Mouse (Mus musculus) forebrain, embryonic 16.5 days (tissue): ENCODE measurements around the gene Set. TPM values are rescaled to one million over a fixed set of nuclear protein-coding genes. Genes with fewer than 3 reads are reported as not detected.

Source experiments
- ATAC-seq: fragments of 200-750 bp; cut with Nextera tagmentation; 2 replicates; pipeline ENCODE4 v1.8.0; 2017; ENCODE audit warnings: mild to moderate bottlenecking, moderate library complexity
- H3K27ac ChIP-seq: fragments of 300-500 bp; sonication (generic); 2 replicates; pipeline ENCODE4 v1.5.1; 2014; ENCODE audit warnings: low read length, control low read depth
- H3K27me3 ChIP-seq: fragments of 300-500 bp; sonication (generic); replicated peaks from 2 replicates; pipeline ENCODE4 v1.6.1; 2014; ENCODE audit warnings: low read length; ENCODE audit not compliant: control insufficient read depth, insufficient read depth
- H3K36me3 ChIP-seq: fragments of 300-500 bp; sonication (generic); 2 replicates; pipeline ENCODE4 v1.6.1; 2014; ENCODE audit not compliant: control insufficient read depth, insufficient read depth
- H3K4me1 ChIP-seq: fragments of 300-500 bp; sonication (generic); replicated peaks from 2 replicates; pipeline ENCODE4 v1.6.1; 2014; ENCODE audit warnings: low read length; ENCODE audit not compliant: control insufficient read depth, insufficient read depth
- H3K4me2 ChIP-seq: fragments of 300-500 bp; sonication (generic); 2 replicates; pipeline ENCODE4 v1.6.1; 2014; ENCODE audit warnings: mild to moderate bottlenecking, low read length, control low read depth
- H3K4me3 ChIP-seq: fragments of 300-500 bp; sonication (generic); replicated peaks from 2 replicates; pipeline ENCODE4 v1.5.1; 2014; ENCODE audit warnings: mild to moderate bottlenecking, low read length, control low read depth
- H3K9ac ChIP-seq: fragments of 300-500 bp; sonication (generic); replicated peaks from 2 replicates; pipeline ENCODE4 v1.6.1; 2014; ENCODE audit warnings: low read depth, low read length, control low read depth
- H3K9me3 ChIP-seq: fragments of 300-500 bp; sonication (generic); 2 replicates; pipeline ENCODE4 v1.6.1; 2016; ENCODE audit warnings: low read length; ENCODE audit not compliant: control insufficient read depth
- WGBS: fragments of 180-500 bp; shearing (Covaris S2); extraction: QIAGEN DNeasy Blood & Tissue Kit; methylation state at CpG from one replicate; pipeline ENCODE4 v1.1.7; 2014; 5-methylcytosine and 5-hydroxymethylcytosine counted together
- polyA plus RNA-seq: library from polyadenylated mRNA; unstranded; fragments of >200 nt; fragmentation: Nextera tagmentation; extraction: Ambion mirVana; gene quantifications from 2 replicates; pipeline ENCODE4 v1.2.1, GENCODE M21; 2015

Set gene
- polyA plus RNA-seq, 1 experiment from 2014 or later, result 407 TPM

- Histone ChIP-seq H3K27ac (peak overlapping the region; percentile 99), H3K9ac (peak overlapping the region; percentile 98), H3K4me3 (peak overlapping the region; percentile 88), H3K27me3 (no peaks in the 10 kb centered on the region), H3K4me2 (peak overlapping the region; percentile 68), H3K36me3 (peaks cover 16% of the 10 kb centered on the region), H3K4me1 (peaks cover 39% of the 10 kb centered on the region), H3K9me3 (no peaks in the 10 kb centered on the region)
- ATAC-seq, result peak; percentile 93
- WGBS, result under 1% methylated on average over 62 of the region's 101 CpGs
These were observed 9.1 kb downstream of the Set start for GRCm38 (mm10) chr2:30066046-30066901.

DNA sequence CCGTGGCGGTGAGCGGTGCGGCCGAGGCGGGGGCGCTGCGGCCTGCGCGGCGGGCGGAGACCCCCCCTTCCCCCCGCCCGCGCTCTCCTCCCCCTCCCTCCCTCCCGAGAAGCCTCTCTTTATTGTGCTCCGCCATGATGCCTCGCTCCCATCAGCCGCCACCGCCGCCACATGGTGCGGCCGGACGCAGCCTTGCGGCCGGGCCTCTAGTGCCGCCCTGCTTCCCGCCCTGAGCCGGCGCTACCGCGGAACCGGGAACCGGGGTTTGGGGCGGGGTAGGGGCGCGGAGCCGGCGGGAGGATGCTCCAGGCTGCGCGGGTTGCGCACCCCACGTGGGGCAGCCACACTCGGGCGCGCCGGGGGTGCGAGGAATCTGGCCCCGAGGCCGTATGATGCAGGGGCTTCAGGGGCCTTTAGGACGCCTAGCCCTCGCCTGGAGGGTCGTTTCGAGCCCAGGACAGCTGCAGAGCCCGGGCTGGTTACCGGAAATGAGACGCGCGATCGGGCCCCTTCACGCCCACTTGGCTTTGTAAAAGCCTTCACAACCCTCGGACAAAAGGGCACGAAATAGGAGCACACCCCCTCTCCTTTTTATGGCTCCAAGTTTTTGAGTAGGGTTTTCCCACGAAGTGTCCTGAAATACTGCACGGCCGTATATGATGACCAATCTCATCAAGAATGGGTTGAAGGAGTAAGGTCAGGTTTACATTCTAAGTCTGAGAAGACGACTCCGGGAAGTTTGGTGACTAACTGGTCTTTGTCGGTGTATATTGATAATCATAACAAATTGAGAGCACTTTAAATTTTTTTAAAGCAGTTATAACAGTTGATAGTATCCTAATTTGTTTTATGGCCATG, 10.1 kb downstream of the Set start:
- H3K4me3 ChIP-seq, result peak overlapping the region; percentile 88
- H3K4me2 ChIP-seq, result peak overlapping the region; percentile 57
- no peaks in the 10 kb centered on the region for H3K27me3 ChIP-seq
- under 1% methylated on average over 41 of the region's 69 CpGs for WGBS
- H3K36me3 ChIP-seq, result peaks cover 16% of the 10 kb centered on the region
- H3K9ac ChIP-seq, result peak overlapping the region; percentile 98
- H3K9me3 ChIP-seq, result no peaks in the 10 kb centered on the region
- H3K27ac ChIP-seq, result peak overlapping the region; percentile 99
- H3K4me1 ChIP-seq, result peaks cover 33% of the 10 kb centered on the region
- peak; percentile 37 for ATAC-seq

DNA sequence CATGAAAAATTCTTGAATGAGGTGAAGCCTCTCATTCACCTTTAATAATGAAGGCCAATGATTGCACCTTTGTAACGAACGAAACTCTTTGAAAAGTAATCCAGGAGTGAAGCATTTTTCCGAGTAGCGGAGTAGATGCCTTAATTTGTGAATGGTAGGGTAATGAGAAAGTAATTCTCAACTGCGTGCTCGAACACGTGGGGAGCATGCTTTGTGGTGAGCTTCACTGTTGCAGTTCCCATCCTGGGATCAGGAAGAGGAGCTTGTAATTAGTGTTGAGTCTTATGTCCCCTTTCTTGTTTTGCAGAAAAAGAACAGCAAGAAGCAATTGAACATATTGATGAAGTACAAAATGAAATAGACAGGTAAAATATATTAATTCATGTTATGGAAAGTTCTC, 10.8 kb downstream of the Set start:
- H3K4me2 ChIP-seq, result peak overlapping the region; percentile 57
- peak overlapping the region; percentile 88 for H3K4me3 ChIP-seq
- H3K27me3 ChIP-seq, result no peaks in the 10 kb centered on the region
- no peaks in the 10 kb centered on the region for H3K9me3 ChIP-seq
- H3K4me1 ChIP-seq, result peaks cover 28% of the 10 kb centered on the region
- H3K36me3 ChIP-seq, result peaks cover 18% of the 10 kb centered on the region
- peak overlapping the region; percentile 98 for H3K9ac ChIP-seq
- no peak overlapping the region for H3K27ac ChIP-seq
- 8% methylated on average over 7 of the region's 7 CpGs for WGBS
- no peak for ATAC-seq

GRCm38 (mm10) chr2:30072875-30073274, 15.7 kb downstream of the Set start:
- ATAC-seq, result no peak
- no peak overlapping the region for H3K4me2 ChIP-seq
- peaks cover 16% of the 10 kb centered on the region for H3K4me1 ChIP-seq
- H3K27ac ChIP-seq, result no peak overlapping the region
- 71% methylated on average over 7 of the region's 7 CpGs for WGBS
- no peaks in the 10 kb centered on the region for H3K27me3 ChIP-seq
- H3K9ac ChIP-seq, result no peak overlapping the region
- no peak overlapping the region for H3K4me3 ChIP-seq
- H3K9me3 ChIP-seq, result no peaks in the 10 kb centered on the region
- peaks cover 18% of the 10 kb centered on the region for H3K36me3 ChIP-seq

DNA sequence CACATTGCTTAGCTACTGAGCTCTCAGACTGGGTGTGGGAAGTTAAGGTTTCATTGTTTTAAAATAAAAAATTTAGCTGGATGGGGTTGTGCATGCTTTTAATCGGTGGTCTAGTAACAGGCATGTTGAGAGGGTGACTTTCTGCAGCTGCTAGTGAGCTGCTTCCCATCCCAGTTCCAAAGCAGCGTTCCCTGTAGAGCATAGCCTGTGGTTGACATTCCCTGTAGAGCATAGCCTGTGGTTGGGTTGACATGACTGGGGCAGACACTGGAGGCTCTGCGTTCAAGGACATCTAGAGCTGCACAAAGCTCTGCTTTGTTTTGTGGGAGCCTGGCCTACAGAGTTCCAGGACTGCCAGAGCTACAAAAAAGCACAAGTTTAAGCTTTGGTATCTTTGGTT, 16.1 kb downstream of the Set start:
- Histone ChIP-seq H3K4me2 (no peak overlapping the region), H3K27me3 (no peaks in the 10 kb centered on the region), H3K4me1 (peaks cover 16% of the 10 kb centered on the region), H3K36me3 (peaks cover 17% of the 10 kb centered on the region), H3K4me3 (no peak overlapping the region), H3K9me3 (no peaks in the 10 kb centered on the region), H3K27ac (no peak overlapping the region), H3K9ac (no peak overlapping the region)
- ATAC-seq, result no peak
- WGBS, result 75% methylated on average over 3 of the region's 3 CpGs

DNA sequence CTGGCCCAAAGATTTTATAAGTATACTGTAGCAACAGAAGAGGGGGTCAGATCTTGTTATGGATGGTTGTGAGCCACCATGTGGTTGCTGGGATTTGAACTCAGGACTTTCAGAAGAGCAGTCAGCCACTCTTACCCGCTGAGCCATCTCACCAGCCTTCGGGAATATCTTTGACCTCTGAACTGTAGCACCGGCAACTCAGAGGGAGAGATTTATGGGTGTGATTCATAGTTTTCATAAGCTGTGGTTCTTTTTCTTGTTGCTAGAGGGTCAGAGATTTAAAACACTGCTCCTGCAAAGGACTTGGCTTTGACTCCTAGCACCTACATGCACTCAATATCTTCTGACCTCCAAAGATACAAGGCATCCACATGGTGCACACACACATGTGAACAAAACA, 18.4 kb downstream of the Set start:
- WGBS, result 93% methylated on average over 3 of the region's 3 CpGs
- H3K4me3 ChIP-seq, result no peak overlapping the region
- no peak for ATAC-seq
- no peak overlapping the region for H3K9ac ChIP-seq
- no peak overlapping the region for H3K4me2 ChIP-seq
- H3K9me3 ChIP-seq, result no peaks in the 10 kb centered on the region
- H3K36me3 ChIP-seq, result peaks cover 3% of the 10 kb centered on the region
- H3K27ac ChIP-seq, result no peak overlapping the region
- peaks cover 11% of the 10 kb centered on the region for H3K4me1 ChIP-seq
- no peaks in the 10 kb centered on the region for H3K27me3 ChIP-seq

GRCm38 (mm10) chr2:30076439-30076838, 19.3 kb downstream of the Set start:
- no peak overlapping the region for H3K27ac ChIP-seq
- no peak overlapping the region for H3K4me3 ChIP-seq
- peaks cover 11% of the 10 kb centered on the region for H3K4me1 ChIP-seq
- no peak overlapping the region for H3K4me2 ChIP-seq
- 89% methylated on average over 8 of the region's 9 CpGs for WGBS
- H3K9me3 ChIP-seq, result no peaks in the 10 kb centered on the region
- H3K36me3 ChIP-seq, result 0 out of 2 replicates have a peak, but pooled peaks cover 2% of the 10 kb centered on the region
- no peak overlapping the region for H3K9ac ChIP-seq
- no peaks in the 10 kb centered on the region for H3K27me3 ChIP-seq
- ATAC-seq, result no peak

DNA sequence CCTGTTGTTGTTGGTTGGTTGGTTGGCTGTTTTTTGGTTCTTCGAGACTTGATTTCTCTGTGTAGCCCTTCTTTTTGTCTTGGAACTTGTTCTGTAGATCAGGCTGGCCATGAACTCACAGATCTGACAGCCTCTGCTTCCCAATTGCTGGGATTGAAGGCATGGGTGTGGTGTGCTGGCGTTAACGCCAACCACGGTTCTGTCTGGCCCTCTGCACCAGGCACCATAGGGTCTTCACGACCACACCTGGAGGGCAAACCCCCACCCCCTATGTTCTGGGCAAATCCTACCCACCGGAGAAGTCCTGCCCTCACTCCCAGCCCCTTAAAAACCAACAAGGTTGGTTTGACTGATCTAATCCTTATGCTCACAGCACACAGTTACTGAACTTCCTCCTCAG, 19.8 kb downstream of the Set start:
- ATAC-seq, result no peak
- H3K4me3 ChIP-seq, result peak overlapping the region; percentile 43; the same call in 1 of the 2 replicates
- H3K27me3 ChIP-seq, result no peaks in the 10 kb centered on the region
- WGBS, result 71% methylated on average over 6 of the region's 6 CpGs
- H3K4me2 ChIP-seq, result peak overlapping the region; percentile 78
- no peak overlapping the region for H3K27ac ChIP-seq
- peak overlapping the region; percentile 32; the same call in 1 of the 2 replicates for H3K9ac ChIP-seq
- 0 out of 2 replicates have a peak, but pooled peaks cover 2% of the 10 kb centered on the region for H3K36me3 ChIP-seq
- H3K4me1 ChIP-seq, result peaks cover 11% of the 10 kb centered on the region
- H3K9me3 ChIP-seq, result no peaks in the 10 kb centered on the region
